In the genomic region with DNA sequence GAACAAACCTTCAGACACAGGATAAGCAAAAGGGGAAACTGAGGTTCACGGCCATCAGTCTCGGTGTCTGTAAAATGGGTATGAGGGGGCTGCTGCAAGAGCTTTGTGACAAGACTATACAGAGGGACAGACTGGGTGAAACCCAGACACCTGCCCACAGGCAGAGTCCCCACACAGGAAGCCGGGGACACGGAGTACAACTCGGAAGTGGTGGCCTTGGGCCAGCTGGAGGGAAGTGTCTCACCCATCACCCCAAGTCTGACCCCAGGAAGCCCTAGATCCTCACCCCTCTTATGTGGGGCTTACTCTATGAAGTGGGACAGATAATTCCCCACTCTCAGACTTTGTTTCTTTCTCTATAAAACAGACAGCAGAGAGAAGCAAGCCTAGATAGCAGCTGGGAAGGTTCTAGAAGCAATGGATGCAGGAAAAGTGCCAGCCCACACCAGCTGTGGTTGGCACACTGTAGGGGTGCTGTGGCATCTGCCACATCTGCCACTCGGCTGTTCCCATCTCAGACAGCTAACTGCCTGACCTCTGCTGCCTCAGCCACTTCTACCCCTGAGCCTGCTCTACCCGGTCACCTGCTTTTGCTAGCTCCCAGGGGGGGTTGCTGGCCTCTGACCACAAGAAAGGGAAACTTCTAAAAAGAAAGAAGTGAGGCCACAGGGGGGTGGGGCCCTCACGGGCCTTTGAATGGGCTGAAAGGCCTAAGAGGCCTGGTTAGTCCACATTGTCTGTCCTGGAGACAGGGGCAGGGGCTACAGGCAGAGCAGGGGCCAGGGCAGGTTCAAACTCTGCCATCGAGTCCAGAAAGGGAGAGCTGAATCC, we compare ENCODE assay signal across 8 mouse cellular contexts. TPM values are rescaled to one million over a fixed set of nuclear protein-coding genes. Genes with fewer than 3 reads are reported as not detected.
DNase-seq lines count a peak whose midpoint lies in the region; ATAC-seq lines count a peak whose summit lies in the region.

No protein-coding gene starts in this region.

- intact Hi-C loops in left cerebral cortex, postnatal 25 days (cut with DNase I), result loop anchor here (5.0 kb wide), 1 partner anchor 33 kb away; no protein-coding TSS in a partner anchor

- no peaks in the 10 kb centered on the region for H3K36me3 ChIP-seq in forebrain, embryonic 14.5 days (ENCODE audit: control insufficient read depth, insufficient read depth, low read length)

- H3K4me3 ChIP-seq in forebrain, embryonic 14.5 days (ENCODE audit: low read depth, low read length), result no peak overlapping the region

- no peak overlapping the region for H3K9ac ChIP-seq in forebrain, embryonic 14.5 days (ENCODE audit: low read length)

- H3K4me1 ChIP-seq in forebrain, embryonic 14.5 days (ENCODE audit: control insufficient read depth, insufficient read depth, low read length), result peaks cover 12% of the 10 kb centered on the region

- ATAC-seq in forebrain, embryonic 14.5 days, result no peak

- no peak overlapping the region for H3K27ac ChIP-seq in forebrain, embryonic 14.5 days (ENCODE audit: low read depth, low read length)

- 48% methylated on average over 9 of the region's 9 CpGs for WGBS in forebrain, embryonic 14.5 days

- peak overlapping the region; percentile 78; the same call in 1 of the 2 replicates for H3K4me2 ChIP-seq in forebrain, embryonic 14.5 days (ENCODE audit: low read length)

- H3K27me3 ChIP-seq in forebrain, embryonic 14.5 days (replicated peaks; ENCODE audit: control insufficient read depth, insufficient read depth, low read length), result no peaks in the 10 kb centered on the region

- DNase-seq in adrenal gland, postnatal 10 days, result peak; percentile 40
- DNase-seq in adrenal gland, postnatal 4 days (ENCODE audit: low spot score in 2 of 2), result no peak
- DNase-seq in 416B (ENCODE audit: low read depth), result peak; percentile 38
- no peak for DNase-seq in forebrain, embryonic 14.5 days (ENCODE audit: low spot score)
- DNase-seq in neural tube, embryonic 10.5 days (ENCODE audit: extremely low spot score, low spot score), result peak; percentile 45
- no peak for DNase-seq in urinary bladder, adult 2 months (ENCODE audit: low spot score)
- DNase-seq in cerebellum, adult 11-12 months, result no peak
- no peak for DNase-seq in left cerebral cortex, postnatal 25 days (ENCODE audit: low spot score in 2 of 2)

- H3K9me3 ChIP-seq in forebrain, embryonic 14.5 days (replicated peaks; ENCODE audit: control insufficient read depth, low read length), result no peaks in the 10 kb centered on the region

RNA-seq across cellular contexts. Expression of gene Emid1, which starts 1.4 kb away (rescaled TPM):
- total RNA-seq in adrenal gland, postnatal 10 days (2021), result 1 to 10 TPM; 8.7 to 9.4 TPM
- 10 to 100 TPM; 16.2 to 31.4 TPM for total RNA-seq in adrenal gland, postnatal 4 days (2021)
- polyA plus RNA-seq in forebrain, embryonic 14.5 days (2014; fragmentation: Nextera tagmentation; extraction: Ambion mirVana), result 13.0 and 15.1 TPM in 2 replicates
- polyA plus RNA-seq in urinary bladder, adult 2 months (2012; rRNA removed), result 68.2 and 97.0 TPM in 2 replicates
- total RNA-seq in left cerebral cortex, postnatal 25 days (2021), result 10 to 100 TPM in 1 of 2 experiments, 1 to 10 TPM in 1; 9.7 to 11.8 TPM

RNA-seq across cellular contexts. Expression of gene Ewsr1, which starts 51.6 kb away (rescaled TPM):
- total RNA-seq in adrenal gland, postnatal 10 days (2021), result 100 to 1,000 TPM; 218 to 322 TPM
- 100 to 1,000 TPM; 523 to 585 TPM for total RNA-seq in adrenal gland, postnatal 4 days (2021)
- 433 and 469 TPM in 2 replicates for polyA plus RNA-seq in forebrain, embryonic 14.5 days (2014; fragmentation: Nextera tagmentation; extraction: Ambion mirVana)
- 248 and 346 TPM in 2 replicates for polyA plus RNA-seq in urinary bladder, adult 2 months (2012; rRNA removed)
- total RNA-seq in left cerebral cortex, postnatal 25 days (2021), result 100 to 1,000 TPM; 259 to 301 TPM

RNA-seq across cellular contexts. Expression of gene Rhbdd3, which starts 51.9 kb away (rescaled TPM):
- 10 to 100 TPM; 18.5 to 24.5 TPM for total RNA-seq in adrenal gland, postnatal 10 days (2021)
- 10 to 100 TPM; 29.5 to 34.1 TPM for total RNA-seq in adrenal gland, postnatal 4 days (2021)
- 28.9 and 31.8 TPM in 2 replicates for polyA plus RNA-seq in forebrain, embryonic 14.5 days (2014; fragmentation: Nextera tagmentation; extraction: Ambion mirVana)
- polyA plus RNA-seq in urinary bladder, adult 2 months (2012; rRNA removed), result 17.5 and 20.1 TPM in 2 replicates
- 10 to 100 TPM; 20.9 to 21.0 TPM for total RNA-seq in left cerebral cortex, postnatal 25 days (2021)

Comparison
In these comparisons a context has a peak if more than half of its experiments do, and no peak if none do; other contexts are left out.
1. DNase-seq: peak in adrenal gland, postnatal 10 days (single experiment), 416B (single experiment) and neural tube, embryonic 10.5 days (single experiment); none in adrenal gland, postnatal 4 days (0 of 2), forebrain, embryonic 14.5 days (single experiment), urinary bladder, adult 2 months (single experiment), cerebellum, adult 11-12 months (single experiment) and left cerebral cortex, postnatal 25 days (0 of 2).